Mouse (Mus musculus) left cerebral cortex, postnatal 36 days (tissue): ENCODE measurements at regions not wholly inside any gene's neighbourhood (a gene's known extent, or its start where the extent isn't known, plus 50 kb on each side); places are given as distances from the start of the nearest gene placed in this dataset.
A peak's percentile ranks its signal among the peaks of the same experiment; 100 is the strongest.

Experiments used
- DNase-seq, 2 experiments: peaks; one replicate each; pipeline ENCODE4 v3.0.0; 2021 to 2022; ENCODE audit warnings: low spot score in 2 of 2, mixed read lengths in 1 of 2
- intact Hi-C: fragments of 180-260 bp; cut with DNase I; formaldehyde crosslinking; loops from one replicate; pipeline ENCODE4 v1.15.1; 2025

- DNase-seq = no peak
- intact Hi-C loops = no loop called here
These were observed 551.6 kb downstream of the Car8 start for GRCm38 (mm10) chr4:7687231-7687630.

- DNase-seq = no peak
- intact Hi-C loops = no loop called here
These were observed 568.1 kb downstream of the Car8 start for GRCm38 (mm10) chr4:7670795-7671105.

DNA sequence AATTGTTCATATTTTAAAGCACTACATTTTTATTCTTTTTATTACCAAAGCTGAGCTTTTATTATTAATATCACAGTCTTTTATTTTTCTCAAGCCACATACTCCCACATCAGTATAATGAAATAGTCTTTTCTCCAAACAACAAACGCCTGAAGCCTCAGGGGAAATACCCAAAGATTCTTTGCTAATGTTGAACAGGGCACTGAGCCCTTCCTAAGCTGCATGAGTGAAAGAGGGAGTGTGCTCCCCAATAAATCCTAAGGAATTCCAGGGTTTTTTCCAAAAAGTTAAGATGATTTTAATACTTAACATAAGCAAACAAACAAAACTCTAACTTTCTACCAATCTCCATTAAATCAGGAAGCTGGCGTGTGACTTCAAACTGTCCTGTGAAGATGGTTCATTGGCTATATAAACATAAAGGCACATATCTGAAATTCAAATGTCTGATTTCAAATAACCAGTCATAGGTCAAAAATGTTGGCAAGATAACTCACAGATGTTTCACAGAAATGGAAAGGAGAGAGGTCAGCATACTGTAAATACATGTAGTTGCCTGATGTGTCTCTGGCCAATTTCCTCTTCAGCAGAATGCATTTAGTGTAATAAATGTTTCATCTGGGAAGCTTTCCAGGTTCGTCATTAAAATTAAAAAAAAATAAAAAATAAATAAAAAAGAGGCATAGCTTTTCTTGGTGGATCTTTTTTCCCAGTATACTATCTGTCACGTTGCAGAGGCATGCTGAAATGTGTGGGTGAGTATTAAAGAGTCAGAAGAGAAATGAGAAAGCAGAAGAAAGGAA, 568.6 kb downstream of the Car8 start:
- intact Hi-C loops = no loop called here
- no peak for DNase-seq

- DNase-seq = no peak
- intact Hi-C loops = no loop called here
These were observed 571.8 kb downstream of the Car8 start for GRCm38 (mm10) chr4:7666935-7667594.

GRCm38 (mm10) chr4:7642878-7643590, 595.8 kb downstream of the Car8 start:
- peak; percentile 5 to 9 for DNase-seq
- intact Hi-C loops = no loop called here

- no peak for DNase-seq
- intact Hi-C loops = no loop called here
These were observed 641.0 kb downstream of the Car8 start for GRCm38 (mm10) chr4:7597671-7598390.

DNA sequence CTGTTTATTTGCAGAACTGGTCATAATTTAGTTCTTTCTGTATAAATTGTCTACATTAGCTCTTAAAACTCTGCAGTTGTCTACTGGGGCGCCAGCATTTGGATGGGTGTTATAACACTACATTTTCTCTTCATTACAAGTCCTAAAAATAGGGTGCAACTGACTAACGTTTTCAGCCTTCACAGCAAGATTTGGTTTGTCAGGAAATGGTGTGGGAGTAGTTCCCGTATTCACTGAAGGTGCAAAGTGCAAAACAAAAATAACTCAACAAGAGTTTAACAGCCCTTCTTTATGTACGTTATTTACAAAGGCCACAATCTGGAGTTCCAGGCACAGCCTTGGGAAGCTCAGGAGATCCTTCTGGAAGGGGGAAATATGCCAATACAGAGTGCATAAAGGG, 642.7 kb downstream of the Car8 start:
- intact Hi-C loops = loop anchor here (1.0 kb wide), 1 partner anchor 256 kb away; no protein-coding TSS in a partner anchor

DNA sequence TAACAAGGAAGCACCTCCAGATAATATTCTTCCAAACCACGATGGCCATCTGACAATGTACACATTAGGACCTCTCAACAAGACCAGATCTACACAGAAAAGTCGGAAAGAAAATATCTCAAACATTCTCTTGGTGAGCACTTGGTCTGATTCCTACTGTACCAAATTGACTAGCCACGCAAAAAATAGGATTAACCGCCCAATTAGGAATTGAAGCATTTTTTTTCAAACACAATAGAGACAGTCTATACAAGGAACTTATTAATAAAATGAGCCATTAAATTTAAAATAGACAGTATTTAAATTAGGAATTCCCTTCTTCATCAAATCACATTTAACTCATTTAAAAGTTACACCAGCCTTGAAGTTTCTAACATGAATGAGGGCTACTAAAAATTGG, 655.0 kb downstream of the Car8 start:
- DNase-seq = no peak
- intact Hi-C loops = no loop called here

More for the DNA sequence above, 642.7 kb downstream of the Car8 start:
- peak; percentile 29 to 34 for DNase-seq

GRCm38 (mm10) chr4:7581931-7582330, 656.9 kb downstream of the Car8 start:
- intact Hi-C loops = no loop called here
- DNase-seq = no peak

GRCm38 (mm10) chr4:7581220-7581916, 657.5 kb downstream of the Car8 start:
- intact Hi-C loops = no loop called here
- no peak for DNase-seq

DNA sequence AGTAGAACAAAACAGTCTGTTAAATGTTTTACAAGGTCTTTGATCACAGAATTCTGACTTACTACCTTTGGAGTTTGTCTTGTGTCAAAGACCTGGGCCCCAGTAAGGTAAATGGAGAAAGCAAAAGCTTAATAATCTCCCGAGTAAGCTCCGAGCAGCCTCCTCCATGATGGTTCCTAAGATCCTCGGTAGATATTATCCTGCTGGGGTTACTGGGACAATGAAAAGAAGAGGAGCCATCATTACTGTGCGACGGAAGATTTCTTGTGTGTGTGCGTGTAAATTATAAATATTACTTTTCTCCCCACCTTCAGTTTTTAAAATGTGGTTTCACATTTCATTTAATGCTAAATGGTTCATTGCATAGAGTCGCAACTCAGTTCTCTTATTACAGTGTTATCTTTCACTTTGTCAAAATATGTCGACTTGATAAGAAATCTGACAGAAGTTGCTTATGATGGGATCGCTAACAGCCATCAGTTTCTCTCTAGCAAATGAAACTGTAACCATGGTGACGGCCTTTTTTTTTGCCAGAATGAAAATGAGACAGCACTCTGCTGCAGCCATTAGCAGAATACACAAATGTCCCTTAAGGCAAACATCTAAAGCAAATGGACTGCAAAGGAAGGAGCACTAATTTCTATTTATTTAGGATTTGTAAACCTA, 658.2 kb downstream of the Car8 start:
- no peak for DNase-seq
- intact Hi-C loops = no loop called here

GRCm38 (mm10) chr4:7574011-7574410, 664.8 kb downstream of the Car8 start:
- intact Hi-C loops = no loop called here
- no peak for DNase-seq

GRCm38 (mm10) chr4:7567687-7568393, 671.0 kb downstream of the Car8 start:
- no peak for DNase-seq

GRCm38 (mm10) chr4:7559867-7560832, 678.7 kb downstream of the Car8 start:
- no peak for DNase-seq
- intact Hi-C loops = no loop called here

More at GRCm38 (mm10) chr4:7567687-7568393, 671.0 kb downstream of the Car8 start:
- intact Hi-C loops = no loop called here

GRCm38 (mm10) chr4:7558721-7559120, 680.1 kb downstream of the Car8 start:
- no peak for DNase-seq
- intact Hi-C loops = no loop called here

GRCm38 (mm10) chr4:7534301-7534700, 704.5 kb downstream of the Car8 start:
- DNase-seq = no peak
- intact Hi-C loops = no loop called here

GRCm38 (mm10) chr4:7527718-7528117, 711.1 kb downstream of the Car8 start:
- intact Hi-C loops = no loop called here
- DNase-seq = no peak
